Mouse (Mus musculus): ENCODE results near the gene Rhbdl1. TPM values are rescaled to one million over a fixed set of nuclear protein-coding genes. Genes with fewer than 3 reads are reported as not detected.

The Rhbdl1 gene
- polyA plus RNA-seq, 1 experiment from 2014 or later: 0.68 TPM

GRCm38 (mm10) chr17:25866172-25866571 is 29.1 kb upstream of the Rhbdl1 start:
- WGBS: 91% methylated on average over 3 of the region's 3 CpGs
- Histone ChIP-seq H3K4me2 (ENCODE audit: low read depth, low read length) (no peak overlapping the region), H3K9ac (ENCODE audit: low read length) (no peak overlapping the region), H3K9me3 (ENCODE audit: control insufficient read depth, low read length) (no peaks in the 10 kb centered on the region), H3K4me3 (ENCODE audit: low read length) (no peak overlapping the region), H3K27ac (ENCODE audit: low read length) (no peak overlapping the region), H3K4me1 (replicated peaks; ENCODE audit: control insufficient read depth, insufficient read depth, low read length) (peaks cover 13% of the 10 kb centered on the region), H3K36me3 (ENCODE audit: control insufficient read depth, insufficient read depth, low read length) (no peaks in the 10 kb centered on the region), H3K27me3 (ENCODE audit: control insufficient read depth, insufficient read depth, low read depth, low read length) (no peaks in the 10 kb centered on the region)
- no peak for ATAC-seq (ENCODE audit: low read depth)

- ATAC-seq (ENCODE audit: low read depth): no peak
- no peaks in the 10 kb centered on the region for H3K27me3 ChIP-seq (ENCODE audit: control insufficient read depth, insufficient read depth, low read depth, low read length)
- H3K27ac ChIP-seq (ENCODE audit: low read length): no peak overlapping the region
- H3K9ac ChIP-seq (ENCODE audit: low read length): no peak overlapping the region
- no peak overlapping the region for H3K4me2 ChIP-seq (ENCODE audit: low read depth, low read length)
- no peaks in the 10 kb centered on the region for H3K36me3 ChIP-seq (ENCODE audit: control insufficient read depth, insufficient read depth, low read length)
- no peak overlapping the region for H3K4me3 ChIP-seq (ENCODE audit: low read length)
- H3K4me1 ChIP-seq (replicated peaks; ENCODE audit: control insufficient read depth, insufficient read depth, low read length): peaks cover 21% of the 10 kb centered on the region
- WGBS: 84% methylated on average over 10 of the region's 11 CpGs
- H3K9me3 ChIP-seq (ENCODE audit: control insufficient read depth, low read length): no peaks in the 10 kb centered on the region
These were observed 28.2 kb upstream of the Rhbdl1 start for GRCm38 (mm10) chr17:25865288-25865687.

GRCm38 (mm10) chr17:25864311-25864710 is 27.2 kb upstream of the Rhbdl1 start:
- H3K27ac ChIP-seq (ENCODE audit: low read length): no peak overlapping the region
- 87% methylated on average over 14 of the region's 14 CpGs for WGBS
- peaks cover 22% of the 10 kb centered on the region for H3K4me1 ChIP-seq (replicated peaks; ENCODE audit: control insufficient read depth, insufficient read depth, low read length)
- no peaks in the 10 kb centered on the region for H3K36me3 ChIP-seq (ENCODE audit: control insufficient read depth, insufficient read depth, low read length)
- H3K27me3 ChIP-seq (ENCODE audit: control insufficient read depth, insufficient read depth, low read depth, low read length): no peaks in the 10 kb centered on the region
- H3K9me3 ChIP-seq (ENCODE audit: control insufficient read depth, low read length): no peaks in the 10 kb centered on the region
- H3K4me3 ChIP-seq (ENCODE audit: low read length): no peak overlapping the region
- H3K9ac ChIP-seq (ENCODE audit: low read length): no peak overlapping the region
- H3K4me2 ChIP-seq (ENCODE audit: low read depth, low read length): no peak overlapping the region
- ATAC-seq (ENCODE audit: low read depth): no peak

- ATAC-seq (ENCODE audit: low read depth): no peak
- no peak overlapping the region for H3K9ac ChIP-seq (ENCODE audit: low read length)
- H3K9me3 ChIP-seq (ENCODE audit: control insufficient read depth, low read length): no peaks in the 10 kb centered on the region
- no peaks in the 10 kb centered on the region for H3K27me3 ChIP-seq (ENCODE audit: control insufficient read depth, insufficient read depth, low read depth, low read length)
- H3K36me3 ChIP-seq (ENCODE audit: control insufficient read depth, insufficient read depth, low read length): 0 out of 2 replicates have a peak, but pooled peaks cover 3% of the 10 kb centered on the region
- H3K27ac ChIP-seq (ENCODE audit: low read length): no peak overlapping the region
- H3K4me2 ChIP-seq (ENCODE audit: low read depth, low read length): no peak overlapping the region
- WGBS: 80% methylated on average over 6 of the region's 6 CpGs
- H3K4me1 ChIP-seq (replicated peaks; ENCODE audit: control insufficient read depth, insufficient read depth, low read length): peaks cover 17% of the 10 kb centered on the region
- no peak overlapping the region for H3K4me3 ChIP-seq (ENCODE audit: low read length)
These were observed 26.6 kb upstream of the Rhbdl1 start for GRCm38 (mm10) chr17:25863681-25864080.

GRCm38 (mm10) chr17:25861704-25862612 is 24.9 kb upstream of the Rhbdl1 start:
- 11% methylated on average over 6 of the region's 6 CpGs for WGBS
- Histone ChIP-seq H3K4me1 (replicated peaks; ENCODE audit: control insufficient read depth, insufficient read depth, low read length) (peaks cover 12% of the 10 kb centered on the region), H3K4me3 (ENCODE audit: low read length) (peak overlapping the region; percentile 69), H3K36me3 (ENCODE audit: control insufficient read depth, insufficient read depth, low read length) (0 out of 2 replicates have a peak, but pooled peaks cover 3% of the 10 kb centered on the region), H3K9ac (ENCODE audit: low read length) (peak overlapping the region; percentile 90), H3K27me3 (ENCODE audit: control insufficient read depth, insufficient read depth, low read depth, low read length) (no peaks in the 10 kb centered on the region), H3K4me2 (ENCODE audit: low read depth, low read length) (peak overlapping the region; percentile 83), H3K9me3 (ENCODE audit: control insufficient read depth, low read length) (no peaks in the 10 kb centered on the region), H3K27ac (ENCODE audit: low read length) (peak overlapping the region; percentile 84)
- no peak; the same call in 1 of the 2 replicates for ATAC-seq (ENCODE audit: low read depth)

- ATAC-seq (ENCODE audit: low read depth): peak; percentile 96
- peak within 1 kb of the TSS; percentile 69 for H3K4me3 ChIP-seq (ENCODE audit: low read length)
- no peaks in the 10 kb centered on the region for H3K9me3 ChIP-seq (ENCODE audit: control insufficient read depth, low read length)
- H3K4me1 ChIP-seq (replicated peaks; ENCODE audit: control insufficient read depth, insufficient read depth, low read length): peaks cover 12% of the 10 kb centered on the region
- peak within 1 kb of the TSS; percentile 84 for H3K27ac ChIP-seq (ENCODE audit: low read length)
- peak within 1 kb of the TSS; percentile 83 for H3K4me2 ChIP-seq (ENCODE audit: low read depth, low read length)
- H3K9ac ChIP-seq (ENCODE audit: low read length): peak within 1 kb of the TSS; percentile 90
- H3K27me3 ChIP-seq (ENCODE audit: control insufficient read depth, insufficient read depth, low read depth, low read length): no peaks in the 10 kb centered on the region
- H3K36me3 ChIP-seq (ENCODE audit: control insufficient read depth, insufficient read depth, low read length): 0 out of 2 replicates have a peak, but pooled peaks cover 3% of the 10 kb centered on the region
- 2% methylated on average over 65 of the region's 65 CpGs for WGBS
These were observed 24.0 kb upstream of the Rhbdl1 start, which contains the start of gene Wdr90 for GRCm38 (mm10) chr17:25860832-25861703. TSS of gene Wdr90 (minus strand) at chr17:25861501.

- 86% methylated on average over 6 of the region's 6 CpGs for WGBS
- peak overlapping the region; percentile 90 for H3K9ac ChIP-seq (ENCODE audit: low read length)
- H3K4me3 ChIP-seq (ENCODE audit: low read length): peak overlapping the region; percentile 69
- H3K4me1 ChIP-seq (replicated peaks; ENCODE audit: control insufficient read depth, insufficient read depth, low read length): peaks cover 12% of the 10 kb centered on the region
- no peaks in the 10 kb centered on the region for H3K9me3 ChIP-seq (ENCODE audit: control insufficient read depth, low read length)
- H3K36me3 ChIP-seq (ENCODE audit: control insufficient read depth, insufficient read depth, low read length): 0 out of 2 replicates have a peak, but pooled peaks cover 3% of the 10 kb centered on the region
- ATAC-seq (ENCODE audit: low read depth): no peak
- H3K27ac ChIP-seq (ENCODE audit: low read length): no peak overlapping the region
- H3K27me3 ChIP-seq (ENCODE audit: control insufficient read depth, insufficient read depth, low read depth, low read length): no peaks in the 10 kb centered on the region
- peak overlapping the region; percentile 83 for H3K4me2 ChIP-seq (ENCODE audit: low read depth, low read length)
These were observed 23.1 kb upstream of the Rhbdl1 start for GRCm38 (mm10) chr17:25860229-25860628.

- H3K4me3 ChIP-seq (ENCODE audit: low read length): peak within 1 kb of the TSS; percentile 81
- H3K36me3 ChIP-seq (ENCODE audit: control insufficient read depth, insufficient read depth, low read length): peaks cover 27% of the 10 kb centered on the region
- peaks cover 12% of the 10 kb centered on the region for H3K4me1 ChIP-seq (replicated peaks; ENCODE audit: control insufficient read depth, insufficient read depth, low read length)
- no peaks in the 10 kb centered on the region for H3K9me3 ChIP-seq (ENCODE audit: control insufficient read depth, low read length)
- peak within 1 kb of the TSS; percentile 87 for H3K4me2 ChIP-seq (ENCODE audit: low read depth, low read length)
- ATAC-seq (ENCODE audit: low read depth): peak; percentile 97
- peak within 1 kb of the TSS; percentile 67 for H3K27ac ChIP-seq (ENCODE audit: low read length)
- WGBS: under 1% methylated on average over 21 of the region's 21 CpGs
- H3K9ac ChIP-seq (ENCODE audit: low read length): peak within 1 kb of the TSS; percentile 76
- no peaks in the 10 kb centered on the region for H3K27me3 ChIP-seq (ENCODE audit: control insufficient read depth, insufficient read depth, low read depth, low read length)
These were observed 7.4 kb upstream of the Rhbdl1 start, which contains the start of gene Rhot2 for GRCm38 (mm10) chr17:25844396-25844901. TSS of gene Rhot2 (minus strand) at chr17:25844851.

Measured in lung, embryonic 16.5 days (tissue).